ENCODE assay signal across 8 mouse cellular contexts in the genomic region with DNA sequence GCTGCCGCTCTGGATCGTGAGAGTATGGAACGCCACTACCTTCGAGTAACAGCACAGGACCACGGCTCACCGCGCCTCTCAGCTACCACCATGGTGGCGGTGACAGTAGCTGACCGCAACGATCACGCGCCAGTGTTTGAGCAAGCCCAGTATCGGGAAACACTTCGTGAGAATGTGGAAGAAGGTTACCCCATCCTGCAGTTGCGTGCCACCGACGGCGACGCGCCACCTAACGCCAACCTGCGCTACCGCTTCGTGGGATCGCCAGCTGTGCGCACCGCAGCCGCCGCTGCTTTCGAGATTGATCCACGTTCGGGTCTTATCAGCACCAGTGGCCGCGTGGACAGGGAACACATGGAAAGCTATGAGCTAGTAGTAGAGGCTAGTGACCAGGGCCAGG. TPM values are rescaled to one million over a fixed set of nuclear protein-coding genes. Genes with fewer than 3 reads are reported as not detected.
DNase-seq lines count a peak whose midpoint lies in the region; ATAC-seq and TF ChIP-seq lines count a peak whose summit lies in the region.

No protein-coding gene starts in this region.

- no peak for TF ChIP-seq POLR2A in liver, adult 2 months (IDR thresholded peaks at IDR 0.05; ENCODE audit: extremely low read depth, insufficient read depth, low read length)
- no peak for TF ChIP-seq POLR2A in olfactory bulb, adult 2 months (IDR thresholded peaks at IDR 0.05; ENCODE audit: insufficient read depth, low read depth, low read length)

- H3K79me2 ChIP-seq in liver, adult 2 months (ENCODE audit: control insufficient read depth, insufficient read depth, low read length) = no peaks in the 10 kb centered on the region

- peaks cover 12% of the 10 kb centered on the region; the same call in 1 of the 2 replicates for H3K4me1 ChIP-seq in liver, adult 2 months (ENCODE audit: control insufficient read depth, insufficient read depth, low read length)
- H3K4me1 ChIP-seq in forebrain, embryonic 10.5 days = peaks cover 54% of the 10 kb centered on the region
- H3K4me1 ChIP-seq in limb, embryonic 15.5 days = peaks cover 35% of the 10 kb centered on the region
- peaks cover 44% of the 10 kb centered on the region for H3K4me1 ChIP-seq in olfactory bulb, adult 2 months (ENCODE audit: control insufficient read depth, insufficient read depth, low read length)

- peak overlapping the region; percentile 40; the same call in 1 of the 2 replicates for H3K4me3 ChIP-seq in liver, adult 2 months (ENCODE audit: insufficient read depth, low read depth, low read length)
- H3K4me3 ChIP-seq in forebrain, embryonic 10.5 days = peak overlapping the region; percentile 69
- H3K4me3 ChIP-seq in limb, embryonic 15.5 days = peak overlapping the region; percentile 39
- H3K4me3 ChIP-seq in olfactory bulb, adult 2 months (ENCODE audit: insufficient read depth, low read depth, low read length) = peak overlapping the region; percentile 86

- peak overlapping the region; percentile 85 for H3K4me2 ChIP-seq in limb, embryonic 15.5 days

- TF ChIP-seq CTCF in liver, adult 2 months (IDR thresholded peaks at IDR 0.05; ENCODE audit: low read depth, low read length) = no peak
- TF ChIP-seq CTCF in olfactory bulb, adult 2 months (IDR thresholded peaks at IDR 0.05; ENCODE audit: insufficient read depth, low read depth, low read length) = no peak

- no peaks in the 10 kb centered on the region for H3K36me3 ChIP-seq in liver, adult 2 months (ENCODE audit: control insufficient read depth, insufficient read depth, low read length)
- peaks cover 12% of the 10 kb centered on the region; the same call in 1 of the 2 replicates for H3K36me3 ChIP-seq in forebrain, embryonic 10.5 days (replicated peaks)
- H3K36me3 ChIP-seq in limb, embryonic 15.5 days = no peaks in the 10 kb centered on the region

- no peaks in the 10 kb centered on the region for H3K9me3 ChIP-seq in forebrain, embryonic 10.5 days
- H3K9me3 ChIP-seq in limb, embryonic 15.5 days = no peaks in the 10 kb centered on the region

- no peak overlapping the region for H3K27ac ChIP-seq in liver, adult 2 months (replicated peaks; ENCODE audit: insufficient read depth, low read depth, low read length)
- H3K27ac ChIP-seq in forebrain, embryonic 10.5 days = no peak overlapping the region
- H3K27ac ChIP-seq in limb, embryonic 15.5 days = no peak overlapping the region
- H3K27ac ChIP-seq in olfactory bulb, adult 2 months (ENCODE audit: insufficient read depth, low read depth, low read length) = no peak overlapping the region

- no peak for DNase-seq in liver, adult 2 months (ENCODE audit: extremely low read depth, low read depth, low spot score)
- DNase-seq in liver = no peak
- no peak for DNase-seq in forebrain, embryonic 10.5 days (ENCODE audit: extremely low spot score, low spot score)
- DNase-seq in natural killer cell, adult 2 months (ENCODE audit: low spot score in 2 of 2) = no peak
- no peak for DNase-seq in thymus, postnatal 25 days
- DNase-seq in gastrocnemius, adult 18-20 months (ENCODE audit: low spot score) = no peak

- peaks cover 35% of the 10 kb centered on the region for H3K27me3 ChIP-seq in liver, adult 2 months (ENCODE audit: control insufficient read depth, insufficient read depth, low read length)
- H3K27me3 ChIP-seq in forebrain, embryonic 10.5 days (ENCODE audit: poor library complexity, severe bottlenecking) = peaks cover 98% of the 10 kb centered on the region
- peaks cover 92% of the 10 kb centered on the region for H3K27me3 ChIP-seq in limb, embryonic 15.5 days

- H3K9ac ChIP-seq in liver, adult 2 months (ENCODE audit: low read depth, low read length) = no peak overlapping the region
- no peak overlapping the region for H3K9ac ChIP-seq in limb, embryonic 15.5 days

- WGBS in liver, adult 2 months = 5% methylated on average over 34 of the region's 34 CpGs
- 18% methylated on average over 34 of the region's 34 CpGs for WGBS in forebrain, embryonic 10.5 days
- WGBS in limb, embryonic 15.5 days = 11% methylated on average over 34 of the region's 34 CpGs
- WGBS in olfactory bulb, adult 2 months = 19% methylated on average over 34 of the region's 34 CpGs

- no peak for ATAC-seq in limb, embryonic 15.5 days (ENCODE audit: insufficient number of reproducible peaks, low FRiP score, low TSS enrichment, low read depth)

RNA-seq across cellular contexts. Expression of a gene that starts 1.3 kb away (rescaled TPM):
- under 0.01 TPM in 1 of 2 replicates, not detected in the other for total RNA-seq in liver, adult 2 months (2014; rRNA removed)
- polyA plus RNA-seq in liver, adult 2 months (2012; rRNA removed) = not detected in 2 replicates
- polyA plus RNA-seq in forebrain, embryonic 10.5 days (2016; fragmentation: Nextera tagmentation; extraction: Ambion mirVana) = 1.5 and 2.1 TPM in 2 replicates
- polyA plus RNA-seq in limb, embryonic 15.5 days (2015; fragmentation: Nextera tagmentation; extraction: Ambion mirVana) = 0.08 and 0.09 TPM in 2 replicates
- not detected in 2 replicates for polyA plus RNA-seq in olfactory bulb, adult 2 months (2012; ENCODE audit: insufficient read depth, insufficient read length, low replicate concordance, missing spikeins)
- under 1 TPM in 1 of 2 experiments, not detected in 1; 0.02 TPM for total RNA-seq in gastrocnemius, adult 18-20 months (2021)

RNA-seq across cellular contexts. Expression of a gene that starts 19.3 kb away (rescaled TPM):
- 2.2 and 2.8 TPM in 2 replicates for total RNA-seq in liver, adult 2 months (2014; rRNA removed)
- polyA plus RNA-seq in liver, adult 2 months (2012; rRNA removed) = 5.8 and 7.7 TPM in 2 replicates
- polyA plus RNA-seq in forebrain, embryonic 10.5 days (2016; fragmentation: Nextera tagmentation; extraction: Ambion mirVana) = 14.1 and 18.8 TPM in 2 replicates
- 17.7 and 19.0 TPM in 2 replicates for polyA plus RNA-seq in limb, embryonic 15.5 days (2015; fragmentation: Nextera tagmentation; extraction: Ambion mirVana)
- polyA plus RNA-seq in olfactory bulb, adult 2 months (2012; ENCODE audit: insufficient read depth, insufficient read length, low replicate concordance, missing spikeins) = not detected in 2 replicates
- total RNA-seq in gastrocnemius, adult 18-20 months (2021) = 1 to 10 TPM; 4.4 TPM

RNA-seq across cellular contexts. Expression of a gene that starts 25.6 kb away (rescaled TPM):
- total RNA-seq in liver, adult 2 months (2014; rRNA removed) = 5.5 and 5.6 TPM in 2 replicates
- polyA plus RNA-seq in liver, adult 2 months (2012; rRNA removed) = 5.4 and 6.7 TPM in 2 replicates
- 11.5 and 11.6 TPM in 2 replicates for polyA plus RNA-seq in forebrain, embryonic 10.5 days (2016; fragmentation: Nextera tagmentation; extraction: Ambion mirVana)
- polyA plus RNA-seq in limb, embryonic 15.5 days (2015; fragmentation: Nextera tagmentation; extraction: Ambion mirVana) = 12.7 and 13.8 TPM in 2 replicates
- not detected in 2 replicates for polyA plus RNA-seq in olfactory bulb, adult 2 months (2012; ENCODE audit: insufficient read depth, insufficient read length, low replicate concordance, missing spikeins)
- 10 to 100 TPM; 14.0 to 14.6 TPM for total RNA-seq in gastrocnemius, adult 18-20 months (2021)

RNA-seq across cellular contexts. Expression of a gene that starts 43.9 kb away (rescaled TPM):
- 78.6 and 87.2 TPM in 2 replicates for total RNA-seq in liver, adult 2 months (2014; rRNA removed)
- 47.1 and 52.8 TPM in 2 replicates for polyA plus RNA-seq in liver, adult 2 months (2012; rRNA removed)
- polyA plus RNA-seq in forebrain, embryonic 10.5 days (2016; fragmentation: Nextera tagmentation; extraction: Ambion mirVana) = 78.3 and 89.3 TPM in 2 replicates
- 86.7 and 99.7 TPM in 2 replicates for polyA plus RNA-seq in limb, embryonic 15.5 days (2015; fragmentation: Nextera tagmentation; extraction: Ambion mirVana)
- not detected in 2 replicates for polyA plus RNA-seq in olfactory bulb, adult 2 months (2012; ENCODE audit: insufficient read depth, insufficient read length, low replicate concordance, missing spikeins)
- total RNA-seq in gastrocnemius, adult 18-20 months (2021) = 10 to 100 TPM; 14.9 TPM
